Mouse (Mus musculus): ENCODE measurements around the gene Sept3. TPM values are rescaled to one million over a fixed set of nuclear protein-coding genes. Genes with fewer than 3 reads are reported as not detected.

Sept3 gene
- polyA plus RNA-seq, 1 experiment from 2014 or later: 4.8 TPM

DNA sequence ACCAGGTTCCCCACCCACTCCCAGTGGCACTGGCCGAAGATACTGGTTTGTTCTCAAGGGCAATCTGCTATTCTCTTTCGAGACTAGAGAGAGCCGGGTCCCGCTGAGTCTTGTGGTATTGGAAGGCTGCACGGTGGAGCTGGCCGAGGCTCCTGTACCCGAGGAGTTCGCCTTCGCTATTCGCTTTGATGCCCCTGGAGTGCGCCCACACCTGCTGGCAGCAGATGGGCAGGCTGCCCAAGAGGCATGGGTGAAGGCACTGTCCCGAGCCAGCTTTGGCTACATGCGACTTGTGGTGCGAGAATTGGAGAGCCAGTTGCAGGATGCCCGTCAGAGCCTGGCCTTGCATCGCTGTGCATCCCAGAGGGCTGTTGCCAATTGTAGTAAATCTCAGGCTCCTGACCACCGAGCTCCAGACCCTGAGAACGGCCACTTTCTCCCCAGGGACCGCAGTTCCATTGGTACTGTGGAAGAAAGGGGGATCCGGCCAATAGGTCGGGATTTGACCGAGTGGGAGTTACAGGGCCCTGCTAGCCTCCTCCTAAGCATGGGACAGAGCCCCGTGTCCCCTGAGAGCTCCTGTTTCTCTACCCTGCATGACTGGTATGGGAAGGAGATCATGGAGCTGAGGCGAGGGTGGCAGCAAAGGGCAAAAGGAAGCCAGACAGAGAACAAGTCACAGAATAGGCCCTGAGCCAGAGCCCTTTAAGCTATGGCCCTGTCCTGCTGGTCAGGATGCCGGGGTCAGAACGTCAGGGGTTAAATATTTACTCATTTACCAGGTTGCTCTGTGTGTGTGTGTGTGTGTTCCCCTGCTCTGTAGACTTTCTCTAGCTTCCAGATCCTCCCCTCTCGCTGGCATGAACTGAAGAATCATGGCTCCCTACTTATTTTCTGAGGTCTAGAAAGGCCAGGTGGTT is 68.9 kb downstream of the Sept3 start:
- Histone ChIP-seq H3K9ac (ENCODE audit: low read depth, low read length) (no peak overlapping the region), H3K36me3 (ENCODE audit: insufficient read depth, low read length) (peaks cover 10% of the 10 kb centered on the region), H3K27ac (peak overlapping the region; percentile 54; the same call in 1 of the 2 replicates), H3K4me1 (replicated peaks; ENCODE audit: insufficient read depth, low read length) (peaks cover 37% of the 10 kb centered on the region), H3K4me2 (ENCODE audit: low read length) (no peak overlapping the region), H3K4me3 (replicated peaks; ENCODE audit: low read depth, low read length) (no peak overlapping the region), H3K9me3 (replicated peaks; ENCODE audit: low read length) (no peaks in the 10 kb centered on the region), H3K27me3 (ENCODE audit: insufficient read depth, low read length) (no peaks in the 10 kb centered on the region)
- 80% methylated on average over 27 of the region's 27 CpGs for WGBS
- ATAC-seq (replicated peaks; ENCODE audit: low FRiP score, low read depth): no peak
- no peak for DNase-seq (ENCODE audit: low spot score)
- no peak for TF ChIP-seq CTCF (IDR thresholded peaks at IDR 0.05; ENCODE audit: low read depth)

Other genes with a start within 250 kb of the Sept3 start
- gene Desi1, start 241.0 kb upstream of the Sept3 start, polyA plus RNA-seq (2015; fragmentation: Nextera tagmentation; extraction: Ambion mirVana): 21.1 and 23.3 TPM in 2 replicates
- 215 and 225 TPM in 2 replicates for gene Snu13, start 227.3 kb upstream of the Sept3 start, polyA plus RNA-seq (2015; fragmentation: Nextera tagmentation; extraction: Ambion mirVana)
- gene 4930407I10Rik, start 215.7 kb upstream of the Sept3 start, polyA plus RNA-seq (2015; fragmentation: Nextera tagmentation; extraction: Ambion mirVana): not detected in 2 replicates
- gene Mei1, start 204.9 kb upstream of the Sept3 start, polyA plus RNA-seq (2015; fragmentation: Nextera tagmentation; extraction: Ambion mirVana): 0.09 TPM in 1 of 2 replicates, not detected in the other
- gene Ccdc134, start 147.0 kb upstream of the Sept3 start, polyA plus RNA-seq (2015; fragmentation: Nextera tagmentation; extraction: Ambion mirVana): 10.7 and 11.9 TPM in 2 replicates
- 89.0 and 98.5 TPM in 2 replicates for gene Srebf2, start 127.7 kb upstream of the Sept3 start, polyA plus RNA-seq (2015; fragmentation: Nextera tagmentation; extraction: Ambion mirVana)
- gene Shisa8, start 62.1 kb upstream of the Sept3 start, polyA plus RNA-seq (2015; fragmentation: Nextera tagmentation; extraction: Ambion mirVana): 0.66 and 0.96 TPM in 2 replicates
- 0.09 TPM in 1 of 2 replicates, not detected in the other for gene Tnfrsf13c, start 50.5 kb upstream of the Sept3 start, polyA plus RNA-seq (2015; fragmentation: Nextera tagmentation; extraction: Ambion mirVana)
- 45.0 and 46.4 TPM in 2 replicates for gene Cenpm, start 30.1 kb upstream of the Sept3 start, polyA plus RNA-seq (2015; fragmentation: Nextera tagmentation; extraction: Ambion mirVana)
- not detected in 2 replicates for gene 1500009C09Rik, start 22.5 kb upstream of the Sept3 start, polyA plus RNA-seq (2015; fragmentation: Nextera tagmentation; extraction: Ambion mirVana)
- gene Wbp2nl, start 24.1 kb downstream of the Sept3 start, polyA plus RNA-seq (2015; fragmentation: Nextera tagmentation; extraction: Ambion mirVana): 0.11 and 0.31 TPM in 2 replicates
- gene Naga, start 64.0 kb downstream of the Sept3 start, polyA plus RNA-seq (2015; fragmentation: Nextera tagmentation; extraction: Ambion mirVana): 95.0 and 101 TPM in 2 replicates
- 7.4 and 8.4 TPM in 2 replicates for gene Pheta2, start 64.0 kb downstream of the Sept3 start, polyA plus RNA-seq (2015; fragmentation: Nextera tagmentation; extraction: Ambion mirVana)
- gene Smdt1, start 64.1 kb downstream of the Sept3 start, polyA plus RNA-seq (2015; fragmentation: Nextera tagmentation; extraction: Ambion mirVana): 375 and 378 TPM in 2 replicates
- 793 and 923 TPM in 2 replicates for gene Ndufa6, start 79.4 kb downstream of the Sept3 start, polyA plus RNA-seq (2015; fragmentation: Nextera tagmentation; extraction: Ambion mirVana)
- 12.8 and 16.7 TPM in 2 replicates for gene Cyp2d22, start 105.4 kb downstream of the Sept3 start, polyA plus RNA-seq (2015; fragmentation: Nextera tagmentation; extraction: Ambion mirVana)
- not detected in 2 replicates for gene Cyp2d11, start 119.1 kb downstream of the Sept3 start, polyA plus RNA-seq (2015; fragmentation: Nextera tagmentation; extraction: Ambion mirVana)
- 0.12 TPM in 1 of 2 replicates, not detected in the other for gene Cyp2d10, start 132.3 kb downstream of the Sept3 start, polyA plus RNA-seq (2015; fragmentation: Nextera tagmentation; extraction: Ambion mirVana)
- 0.54 TPM in 1 of 2 replicates, not detected in the other for gene Cyp2d9, start 158.5 kb downstream of the Sept3 start, polyA plus RNA-seq (2015; fragmentation: Nextera tagmentation; extraction: Ambion mirVana)

All from kidney, postnatal 0 days (tissue).